Mouse (Mus musculus): ENCODE measurements around the gene Accs.

DNA sequence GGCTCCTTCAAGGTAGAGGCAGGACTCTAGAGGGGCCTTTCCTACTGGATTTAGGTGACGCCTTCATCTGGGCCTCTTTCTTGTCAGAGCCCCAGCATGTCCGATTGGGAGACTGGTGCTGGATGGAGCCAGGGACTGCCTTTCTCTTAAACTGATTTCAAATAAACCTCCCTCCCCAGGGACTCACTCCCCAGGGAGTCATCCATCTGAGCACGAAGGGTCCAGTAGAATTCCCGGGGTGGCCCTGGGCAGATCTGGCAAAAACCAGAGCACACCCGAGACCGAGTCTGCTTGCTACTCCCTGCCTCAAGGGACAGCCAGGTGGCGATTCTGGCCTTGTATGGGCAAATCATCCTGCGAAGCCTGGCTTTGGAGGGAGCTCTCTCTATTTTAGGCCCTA is 40.4 kb upstream of the Accs start:
- no peak for TF ChIP-seq POLR2A (IDR thresholded peaks at IDR 0.05; ENCODE audit: insufficient read depth, low read length)
- TF ChIP-seq CTCF (IDR thresholded peaks at IDR 0.05; ENCODE audit: low read depth, low read length) = no peak

Measured in ES-Bruce4 (cell line).